Mouse (Mus musculus) liver, embryonic 12.5 days (tissue): Measurements from ENCODE around the gene Vangl1. TPM values are rescaled to one million over a fixed set of nuclear protein-coding genes. Genes with fewer than 3 reads are reported as not detected.

Experiments
- ATAC-seq: fragments of 200-750 bp; cut with Nextera tagmentation; 2 replicates; pipeline ENCODE4 v1.8.0; 2017; ENCODE audit warnings: moderate number of reproducible peaks, mild to moderate bottlenecking, moderate library complexity
- H3K27ac ChIP-seq: fragments of 300-500 bp; sonication (generic); 2 replicates; pipeline ENCODE4 v1.5.1; 2016; ENCODE audit warnings: mild to moderate bottlenecking
- H3K27me3 ChIP-seq: fragments of 300-500 bp; sonication (generic); replicated peaks from 2 replicates; pipeline ENCODE4 v1.6.1; 2016; ENCODE audit warnings: mild to moderate bottlenecking, moderate library complexity
- H3K36me3 ChIP-seq: fragments of 300-500 bp; sonication (generic); 2 replicates; pipeline ENCODE4 v1.6.1; 2016; ENCODE audit warnings: mild to moderate bottlenecking, moderate library complexity
- H3K4me1 ChIP-seq: fragments of 300-500 bp; sonication (generic); 2 replicates; pipeline ENCODE4 v1.6.1; 2016
- H3K4me2 ChIP-seq: fragments of 300-500 bp; sonication (generic); 2 replicates; pipeline ENCODE4 v1.6.1; 2016; ENCODE audit warnings: mild to moderate bottlenecking, moderate library complexity
- H3K4me3 ChIP-seq: fragments of 300-500 bp; sonication (generic); 2 replicates; pipeline ENCODE4 v1.5.1; 2016; ENCODE audit warnings: mild to moderate bottlenecking, moderate library complexity
- H3K9ac ChIP-seq: fragments of 300-500 bp; sonication (generic); 2 replicates; pipeline ENCODE4 v1.6.1; 2016; ENCODE audit warnings: mild to moderate bottlenecking, moderate library complexity
- H3K9me3 ChIP-seq: fragments of 300-500 bp; sonication (generic); replicated peaks from 2 replicates; pipeline ENCODE4 v1.6.1; 2016; ENCODE audit warnings: mild to moderate bottlenecking, moderate library complexity
- WGBS: fragments of 180-500 bp; shearing (Covaris S2); methylation state at CpG from one replicate; pipeline ENCODE4 v1.1.7; 2016; ENCODE audit not compliant: insufficient replicate concordance; 5-methylcytosine and 5-hydroxymethylcytosine counted together
- polyA plus RNA-seq: library from polyadenylated mRNA; unstranded; fragments of >200 nt; fragmentation: Nextera tagmentation; extraction: Ambion mirVana; gene quantifications from 2 replicates; pipeline ENCODE4 v1.2.1, GENCODE M21; 2016

Gene Vangl1
- polyA plus RNA-seq, 1 experiment from 2014 or later, result 76.3 TPM

- peaks cover 6% of the 10 kb centered on the region; the same call in 1 of the 2 replicates for H3K36me3 ChIP-seq
- H3K27me3 ChIP-seq, result peaks cover 27% of the 10 kb centered on the region
- H3K27ac ChIP-seq, result no peak overlapping the region
- WGBS, result 64% methylated on average over 5 of the region's 5 CpGs
- peaks cover 49% of the 10 kb centered on the region for H3K4me1 ChIP-seq
- no peak overlapping the region for H3K4me2 ChIP-seq
- H3K9me3 ChIP-seq, result no peaks in the 10 kb centered on the region
- no peak overlapping the region for H3K9ac ChIP-seq
- no peak overlapping the region for H3K4me3 ChIP-seq
- ATAC-seq, result no peak
These were observed 7.3 kb downstream of the Vangl1 start for GRCm38 (mm10) chr3:102197152-102197551.

GRCm38 (mm10) chr3:102196166-102196565 is 8.3 kb downstream of the Vangl1 start:
- Histone ChIP-seq H3K36me3 (peaks cover 6% of the 10 kb centered on the region; the same call in 1 of the 2 replicates), H3K27ac (no peak overlapping the region), H3K4me1 (peaks cover 49% of the 10 kb centered on the region), H3K4me3 (no peak overlapping the region), H3K27me3 (peaks cover 17% of the 10 kb centered on the region), H3K9ac (no peak overlapping the region), H3K9me3 (no peaks in the 10 kb centered on the region), H3K4me2 (no peak overlapping the region)
- WGBS, result 80% methylated on average over 9 of the region's 9 CpGs
- ATAC-seq, result no peak

- no peak overlapping the region for H3K4me2 ChIP-seq
- H3K9me3 ChIP-seq, result no peaks in the 10 kb centered on the region
- H3K27me3 ChIP-seq, result peaks cover 16% of the 10 kb centered on the region
- no peak overlapping the region for H3K27ac ChIP-seq
- WGBS, result 68% methylated on average over 2 of the region's 2 CpGs
- no peak overlapping the region for H3K4me3 ChIP-seq
- H3K36me3 ChIP-seq, result peaks cover 6% of the 10 kb centered on the region; the same call in 1 of the 2 replicates
- no peak for ATAC-seq
- H3K4me1 ChIP-seq, result peaks cover 49% of the 10 kb centered on the region
- H3K9ac ChIP-seq, result no peak overlapping the region
These were observed 8.7 kb downstream of the Vangl1 start for GRCm38 (mm10) chr3:102195762-102196161.

- Histone ChIP-seq H3K9ac (no peak overlapping the region), H3K27me3 (peaks cover 16% of the 10 kb centered on the region), H3K4me1 (peaks cover 49% of the 10 kb centered on the region), H3K9me3 (no peaks in the 10 kb centered on the region), H3K4me2 (0 out of 2 replicates have a peak overlapping the region, but pooled peaks have one; percentile 16), H3K36me3 (peaks cover 6% of the 10 kb centered on the region; the same call in 1 of the 2 replicates), H3K4me3 (no peak overlapping the region), H3K27ac (no peak overlapping the region)
- no peak for ATAC-seq
- 32% methylated on average over 11 of the region's 11 CpGs for WGBS
These were observed 10.0 kb downstream of the Vangl1 start for GRCm38 (mm10) chr3:102194291-102195051.

GRCm38 (mm10) chr3:102193488-102194290 is 10.8 kb downstream of the Vangl1 start:
- H3K27me3 ChIP-seq, result peaks cover 16% of the 10 kb centered on the region
- peaks cover 45% of the 10 kb centered on the region for H3K4me1 ChIP-seq
- H3K27ac ChIP-seq, result no peak overlapping the region
- H3K4me2 ChIP-seq, result peak overlapping the region; percentile 16; the same call in 1 of the 2 replicates
- H3K9me3 ChIP-seq, result no peaks in the 10 kb centered on the region
- ATAC-seq, result no peak
- 37% methylated on average over 20 of the region's 20 CpGs for WGBS
- no peak overlapping the region for H3K4me3 ChIP-seq
- H3K36me3 ChIP-seq, result peaks cover 6% of the 10 kb centered on the region; the same call in 1 of the 2 replicates
- H3K9ac ChIP-seq, result no peak overlapping the region

GRCm38 (mm10) chr3:102192621-102193020 is 11.9 kb downstream of the Vangl1 start:
- Histone ChIP-seq H3K27me3 (peaks cover 16% of the 10 kb centered on the region), H3K27ac (no peak overlapping the region), H3K9ac (no peak overlapping the region), H3K4me2 (no peak overlapping the region), H3K9me3 (no peaks in the 10 kb centered on the region), H3K4me3 (no peak overlapping the region), H3K4me1 (peaks cover 35% of the 10 kb centered on the region), H3K36me3 (peaks cover 6% of the 10 kb centered on the region; the same call in 1 of the 2 replicates)
- ATAC-seq, result no peak
- WGBS, result 65% methylated on average over 2 of the region's 2 CpGs

- H3K4me3 ChIP-seq, result no peak overlapping the region
- H3K36me3 ChIP-seq, result peaks cover 7% of the 10 kb centered on the region; the same call in 1 of the 2 replicates
- WGBS, result 76% methylated on average over 3 of the region's 3 CpGs
- no peak for ATAC-seq
- no peaks in the 10 kb centered on the region for H3K9me3 ChIP-seq
- no peak overlapping the region for H3K4me2 ChIP-seq
- no peak overlapping the region for H3K27ac ChIP-seq
- H3K27me3 ChIP-seq, result peaks cover 16% of the 10 kb centered on the region
- H3K9ac ChIP-seq, result no peak overlapping the region
- H3K4me1 ChIP-seq, result peaks cover 28% of the 10 kb centered on the region
These were observed 12.9 kb downstream of the Vangl1 start for GRCm38 (mm10) chr3:102191575-102191974.

GRCm38 (mm10) chr3:102190642-102191041 is 13.9 kb downstream of the Vangl1 start:
- Histone ChIP-seq H3K4me2 (no peak overlapping the region), H3K9ac (no peak overlapping the region), H3K4me1 (peaks cover 22% of the 10 kb centered on the region), H3K4me3 (no peak overlapping the region), H3K27ac (no peak overlapping the region), H3K9me3 (no peaks in the 10 kb centered on the region), H3K27me3 (peaks cover 16% of the 10 kb centered on the region), H3K36me3 (peaks cover 9% of the 10 kb centered on the region; the same call in 1 of the 2 replicates)
- no peak for ATAC-seq

GRCm38 (mm10) chr3:102190015-102190414 is 14.5 kb downstream of the Vangl1 start:
- H3K4me2 ChIP-seq, result no peak overlapping the region
- H3K27me3 ChIP-seq, result peaks cover 16% of the 10 kb centered on the region
- peaks cover 9% of the 10 kb centered on the region; the same call in 1 of the 2 replicates for H3K36me3 ChIP-seq
- no peak overlapping the region for H3K9ac ChIP-seq
- H3K4me1 ChIP-seq, result peaks cover 16% of the 10 kb centered on the region
- no peak overlapping the region for H3K4me3 ChIP-seq
- 46% methylated on average over 4 of the region's 4 CpGs for WGBS
- no peak overlapping the region for H3K27ac ChIP-seq
- H3K9me3 ChIP-seq, result no peaks in the 10 kb centered on the region
- no peak for ATAC-seq

- H3K9ac ChIP-seq, result no peak overlapping the region
- no peak for ATAC-seq
- peaks cover 13% of the 10 kb centered on the region for H3K36me3 ChIP-seq
- H3K4me2 ChIP-seq, result no peak overlapping the region
- peaks cover 8% of the 10 kb centered on the region for H3K27me3 ChIP-seq
- no peak overlapping the region for H3K27ac ChIP-seq
- H3K4me1 ChIP-seq, result peaks cover 7% of the 10 kb centered on the region; the same call in 1 of the 2 replicates
- H3K9me3 ChIP-seq, result no peaks in the 10 kb centered on the region
- H3K4me3 ChIP-seq, result no peak overlapping the region
- 64% methylated on average over 6 of the region's 6 CpGs for WGBS
These were observed 15.5 kb downstream of the Vangl1 start for GRCm38 (mm10) chr3:102188972-102189371.

- no peak overlapping the region for H3K9ac ChIP-seq
- H3K36me3 ChIP-seq, result peaks cover 22% of the 10 kb centered on the region
- 66% methylated on average over 4 of the region's 4 CpGs for WGBS
- no peak overlapping the region for H3K4me2 ChIP-seq
- no peak overlapping the region for H3K27ac ChIP-seq
- H3K4me1 ChIP-seq, result no peaks in the 10 kb centered on the region
- ATAC-seq, result no peak
- H3K4me3 ChIP-seq, result no peak overlapping the region
- no peaks in the 10 kb centered on the region for H3K27me3 ChIP-seq
- H3K9me3 ChIP-seq, result no peaks in the 10 kb centered on the region
These were observed 17.1 kb downstream of the Vangl1 start for GRCm38 (mm10) chr3:102187401-102187800.

GRCm38 (mm10) chr3:102184721-102185120 is 19.8 kb downstream of the Vangl1 start:
- Histone ChIP-seq H3K9me3 (no peaks in the 10 kb centered on the region), H3K4me1 (no peaks in the 10 kb centered on the region), H3K9ac (no peak overlapping the region), H3K4me3 (no peak overlapping the region), H3K27me3 (no peaks in the 10 kb centered on the region), H3K27ac (no peak overlapping the region), H3K36me3 (peaks cover 30% of the 10 kb centered on the region), H3K4me2 (no peak overlapping the region)
- ATAC-seq, result no peak
- 63% methylated on average over 5 of the region's 5 CpGs for WGBS
